Mouse (Mus musculus): ENCODE results near the gene Ift88. TPM values are rescaled to one million over a fixed set of nuclear protein-coding genes. Genes with fewer than 3 reads are reported as not detected.

The Ift88 gene
- polyA plus RNA-seq, 1 experiment: 22.8 TPM

DNA sequence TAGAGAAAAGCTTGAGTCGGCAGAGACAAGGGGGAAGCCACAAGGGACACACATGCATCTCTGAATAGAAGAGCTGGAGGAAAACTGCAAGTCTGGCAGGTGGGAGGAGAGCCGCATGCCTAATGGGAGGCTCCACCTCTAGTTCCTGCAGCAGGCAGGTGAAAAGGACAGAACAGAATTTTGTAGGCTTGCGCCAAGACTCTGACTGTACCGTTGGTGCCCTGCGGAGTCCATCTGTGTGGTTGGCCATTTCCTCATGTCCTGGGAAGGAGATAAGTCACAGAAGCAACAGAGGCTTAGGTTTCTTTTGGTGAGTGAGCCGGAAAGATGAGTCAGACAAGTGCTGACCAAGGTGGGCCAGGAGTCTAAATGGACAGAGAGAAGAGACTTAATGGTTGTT, 79.9 kb downstream of the Ift88 start:
- Histone ChIP-seq H3K4me1 (ENCODE audit: control insufficient read depth, insufficient read depth, low read length) (no peaks in the 10 kb centered on the region), H3K27ac (ENCODE audit: insufficient read depth, low read length) (no peak overlapping the region), H3K4me3 (ENCODE audit: insufficient read depth, low read length) (no peak overlapping the region)
- TF ChIP-seq CTCF (IDR thresholded peaks at IDR 0.05; ENCODE audit: borderline replicate concordance, insufficient read depth, low read length): no peak
- no peak for TF ChIP-seq POLR2A (IDR thresholded peaks at IDR 0.05; ENCODE audit: low read depth, low read length)

DNA sequence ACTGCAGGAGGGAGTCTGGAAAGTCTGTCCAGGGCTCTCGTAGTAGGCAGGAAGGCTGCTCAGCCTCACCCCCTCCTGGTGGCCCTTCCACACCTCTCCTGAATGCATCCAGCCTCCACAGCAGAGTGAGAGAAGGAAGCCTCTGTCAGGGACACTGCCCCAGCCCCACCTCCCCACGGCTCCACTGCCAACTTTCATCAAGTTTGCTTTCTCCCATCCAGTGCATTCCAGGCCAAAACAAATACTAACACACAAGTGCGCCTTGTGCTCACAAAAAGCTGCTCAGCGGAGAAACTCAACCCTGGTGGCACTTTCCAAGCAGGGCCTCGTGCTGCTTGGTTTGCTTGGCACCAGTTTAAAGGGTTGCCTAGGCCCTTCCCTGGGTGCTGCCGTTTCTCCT, 85.7 kb downstream of the Ift88 start:
- TF ChIP-seq CTCF (IDR thresholded peaks at IDR 0.05; ENCODE audit: borderline replicate concordance, insufficient read depth, low read length) (no peak), POLR2A (IDR thresholded peaks at IDR 0.05; ENCODE audit: low read depth, low read length) (no peak)
- H3K27ac ChIP-seq (ENCODE audit: insufficient read depth, low read length): no peak overlapping the region
- no peak overlapping the region for H3K4me3 ChIP-seq (ENCODE audit: insufficient read depth, low read length)
- no peaks in the 10 kb centered on the region for H3K4me1 ChIP-seq (ENCODE audit: control insufficient read depth, insufficient read depth, low read length)

DNA sequence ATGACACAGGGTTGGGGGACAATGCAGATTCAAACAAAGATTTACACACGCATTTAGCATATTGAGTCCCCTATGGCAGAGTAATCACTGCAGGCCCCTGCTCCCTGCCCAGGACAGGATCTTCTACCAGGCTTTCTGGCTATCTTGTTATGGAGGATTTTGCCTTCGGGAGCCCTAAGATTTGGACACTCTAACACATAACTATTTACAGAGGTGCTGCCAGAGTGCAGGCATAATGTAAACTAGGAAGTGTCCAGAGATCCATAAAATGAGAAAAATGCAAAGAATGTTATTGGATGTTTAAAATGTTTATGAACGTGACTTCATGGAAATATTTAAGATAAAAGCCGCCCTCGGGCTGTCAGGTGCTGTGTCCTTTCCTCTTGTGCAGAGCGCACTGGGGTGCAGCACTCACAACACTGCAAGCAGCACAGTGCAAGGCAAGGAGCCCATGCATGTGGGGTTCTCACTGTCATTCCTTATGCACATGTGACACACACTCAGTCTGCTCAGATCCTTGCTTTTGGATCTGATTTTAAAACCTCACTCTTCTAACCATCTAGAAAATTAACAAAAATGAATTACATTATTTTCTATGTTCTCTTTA, 91.4 kb downstream of the Ift88 start:
- Histone ChIP-seq H3K4me3 (ENCODE audit: insufficient read depth, low read length) (no peak overlapping the region), H3K27ac (ENCODE audit: insufficient read depth, low read length) (no peak overlapping the region), H3K4me1 (ENCODE audit: control insufficient read depth, insufficient read depth, low read length) (peaks cover 7% of the 10 kb centered on the region; the same call in 1 of the 2 replicates)
- TF ChIP-seq POLR2A (IDR thresholded peaks at IDR 0.05; ENCODE audit: low read depth, low read length) (no peak), CTCF (IDR thresholded peaks at IDR 0.05; ENCODE audit: borderline replicate concordance, insufficient read depth, low read length) (no peak)

DNA sequence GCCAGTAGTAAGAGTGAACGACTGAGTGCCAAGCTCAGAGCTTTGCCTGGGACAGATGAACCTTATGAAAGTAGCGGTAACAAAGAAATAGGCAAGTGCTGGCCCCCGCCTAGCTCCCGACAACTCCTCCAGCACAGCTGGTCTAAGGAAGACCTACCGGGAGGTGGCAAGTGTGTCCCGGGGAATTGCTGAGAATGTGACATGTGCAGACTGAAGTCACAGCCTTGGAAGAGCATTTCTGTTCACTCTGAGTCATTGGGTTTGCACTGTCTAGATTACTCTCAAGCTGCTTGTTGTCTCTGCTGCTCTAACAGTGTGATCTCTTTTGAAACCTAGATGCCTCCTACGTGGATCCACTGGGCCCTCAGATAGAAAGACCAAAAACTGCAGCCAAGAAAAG, 93.1 kb downstream of the Ift88 start:
- TF ChIP-seq CTCF (IDR thresholded peaks at IDR 0.05; ENCODE audit: borderline replicate concordance, insufficient read depth, low read length) (no peak), POLR2A (IDR thresholded peaks at IDR 0.05; ENCODE audit: low read depth, low read length) (no peak)
- Histone ChIP-seq H3K27ac (ENCODE audit: insufficient read depth, low read length) (no peak overlapping the region), H3K4me1 (ENCODE audit: control insufficient read depth, insufficient read depth, low read length) (peaks cover 7% of the 10 kb centered on the region; the same call in 1 of the 2 replicates), H3K4me3 (ENCODE audit: insufficient read depth, low read length) (no peak overlapping the region)

DNA sequence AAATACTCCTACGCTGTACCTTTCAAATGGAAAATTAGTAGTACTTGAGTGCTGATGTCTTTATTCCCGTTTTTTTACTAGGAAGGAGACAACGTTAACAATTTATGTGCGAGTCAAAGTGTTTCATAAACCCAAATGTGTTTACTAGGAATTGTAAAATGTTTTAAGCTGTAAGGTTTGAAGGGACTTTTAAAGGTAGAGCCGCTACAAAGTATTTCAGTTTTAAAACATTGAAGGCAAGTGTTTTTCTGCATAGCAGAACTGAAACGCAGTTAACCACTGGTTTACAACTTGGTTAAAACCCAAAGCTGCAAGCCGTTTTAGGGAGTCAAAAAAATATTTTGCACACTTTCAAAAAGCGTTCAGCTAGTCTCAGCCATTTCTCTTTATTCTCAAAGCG, 99.9 kb downstream of the Ift88 start:
- Histone ChIP-seq H3K4me3 (ENCODE audit: insufficient read depth, low read length) (no peak overlapping the region), H3K4me1 (ENCODE audit: control insufficient read depth, insufficient read depth, low read length) (no peaks in the 10 kb centered on the region), H3K27ac (ENCODE audit: insufficient read depth, low read length) (no peak overlapping the region)
- TF ChIP-seq POLR2A (IDR thresholded peaks at IDR 0.05; ENCODE audit: low read depth, low read length): no peak
- TF ChIP-seq CTCF (IDR thresholded peaks at IDR 0.05; ENCODE audit: borderline replicate concordance, insufficient read depth, low read length): no peak

DNA sequence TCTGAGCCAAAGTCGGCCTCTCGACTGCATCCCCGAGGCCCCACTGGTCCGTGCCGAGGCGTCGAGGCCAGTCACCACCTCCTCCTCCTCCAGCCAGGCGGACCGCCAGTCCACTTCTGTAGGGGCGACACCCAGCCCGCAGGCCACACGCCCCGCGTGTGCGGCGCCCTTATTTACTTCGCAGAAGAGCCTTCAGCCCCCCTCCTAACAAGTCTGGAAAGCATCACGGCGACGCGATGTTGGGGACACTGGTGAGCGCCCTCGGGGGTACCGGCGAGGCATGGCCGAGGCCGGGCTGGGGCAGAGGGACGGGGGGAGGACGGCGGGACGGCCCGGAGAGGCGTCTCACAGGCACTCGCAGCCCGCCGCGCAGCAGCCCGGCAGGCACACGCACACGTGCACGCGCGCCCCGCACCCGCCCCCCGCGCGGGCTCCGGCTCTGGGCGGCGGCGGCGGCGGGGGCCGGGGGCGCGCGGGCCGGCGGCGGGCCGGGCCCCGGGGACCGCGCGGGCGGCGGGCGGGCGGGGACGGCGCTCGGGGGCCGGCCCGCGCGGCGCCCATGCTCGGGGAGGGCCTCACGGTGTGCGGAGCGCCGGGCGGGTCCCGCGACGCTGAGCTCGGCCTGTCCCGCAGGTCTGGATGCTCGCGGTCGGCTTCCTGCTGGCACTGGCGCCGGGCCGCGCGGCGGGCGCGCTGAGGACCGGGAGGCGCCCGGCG, 101.0 kb downstream of the Ift88 start, which contains the start of gene Il17d:
Gene Il17d, plus strand, starts transcription at position 107 of the 717 bp plus-strand sequence.
- Histone ChIP-seq H3K4me1 (ENCODE audit: control insufficient read depth, insufficient read depth, low read length) (no peaks in the 10 kb centered on the region), H3K27ac (ENCODE audit: insufficient read depth, low read length) (no peak within 1 kb of the TSS), H3K4me3 (ENCODE audit: insufficient read depth, low read length) (peak within 1 kb of the TSS; percentile 57)
- TF ChIP-seq CTCF (IDR thresholded peaks at IDR 0.05; ENCODE audit: borderline replicate concordance, insufficient read depth, low read length) (no peak), POLR2A (IDR thresholded peaks at IDR 0.05; ENCODE audit: low read depth, low read length) (0 out of 2 replicates have a peak, but pooled peaks have one; percentile 17)

DNA sequence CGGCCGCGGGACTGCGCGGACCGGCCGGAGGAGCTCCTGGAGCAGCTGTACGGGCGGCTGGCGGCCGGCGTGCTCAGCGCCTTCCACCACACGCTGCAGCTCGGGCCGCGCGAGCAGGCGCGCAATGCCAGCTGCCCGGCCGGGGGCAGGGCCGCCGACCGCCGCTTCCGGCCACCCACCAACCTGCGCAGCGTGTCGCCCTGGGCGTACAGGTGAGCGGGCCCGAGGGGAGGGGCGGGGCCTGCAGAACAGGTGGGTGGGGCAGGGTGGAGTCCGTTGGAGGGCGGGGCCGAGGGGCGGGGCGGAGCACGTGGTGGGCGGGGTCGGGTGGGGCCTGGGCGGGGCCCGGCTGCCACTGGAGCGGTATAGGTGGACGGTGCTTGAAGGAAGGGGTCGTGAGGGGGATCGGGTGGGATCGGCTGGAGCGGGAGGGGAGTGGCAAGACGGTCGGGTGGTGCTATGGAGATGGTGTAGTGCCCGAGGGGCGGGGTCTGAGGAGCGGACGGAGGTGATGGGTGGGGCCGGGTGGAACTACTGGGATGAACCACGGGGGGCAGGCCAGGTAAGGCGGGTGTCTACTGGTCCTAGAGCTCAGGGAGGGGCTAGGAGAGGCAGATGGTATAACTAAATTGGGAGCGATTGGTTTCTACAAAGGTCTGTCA, 101.7 kb downstream of the Ift88 start:
- TF ChIP-seq POLR2A (IDR thresholded peaks at IDR 0.05; ENCODE audit: low read depth, low read length): no peak
- no peak for TF ChIP-seq CTCF (IDR thresholded peaks at IDR 0.05; ENCODE audit: borderline replicate concordance, insufficient read depth, low read length)
- Histone ChIP-seq H3K4me3 (ENCODE audit: insufficient read depth, low read length) (peak overlapping the region; percentile 57), H3K27ac (ENCODE audit: insufficient read depth, low read length) (no peak overlapping the region), H3K4me1 (ENCODE audit: control insufficient read depth, insufficient read depth, low read length) (no peaks in the 10 kb centered on the region)

DNA sequence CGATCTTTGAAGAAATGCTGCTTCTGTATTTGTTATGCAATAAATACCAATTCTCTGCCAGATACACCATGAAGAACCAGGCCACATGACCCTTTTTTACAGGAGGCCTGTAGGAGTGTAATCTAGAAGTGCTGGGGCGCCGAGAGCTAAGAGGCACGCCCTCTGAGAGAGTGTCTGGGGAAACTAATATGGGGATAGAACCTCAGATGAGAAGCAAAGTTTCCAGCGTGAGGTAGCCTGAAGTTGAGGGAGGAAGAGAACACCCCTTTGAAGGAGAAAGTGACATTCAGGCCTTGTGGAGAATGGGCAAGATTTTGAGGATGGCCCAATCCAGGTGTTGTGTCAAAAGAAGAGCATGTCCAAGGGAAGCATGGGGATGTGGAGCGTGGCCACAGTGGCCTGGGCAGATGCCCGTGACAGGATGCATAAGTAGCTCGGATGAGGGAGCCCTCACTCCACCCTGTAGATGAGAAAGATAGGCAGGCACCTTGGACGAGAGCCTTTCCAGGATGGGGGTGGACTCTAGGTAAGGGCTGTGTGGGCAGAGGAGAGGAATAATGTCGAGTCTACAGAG, 102.3 kb downstream of the Ift88 start:
- TF ChIP-seq CTCF (IDR thresholded peaks at IDR 0.05; ENCODE audit: borderline replicate concordance, insufficient read depth, low read length) (no peak), POLR2A (IDR thresholded peaks at IDR 0.05; ENCODE audit: low read depth, low read length) (no peak)
- H3K4me3 ChIP-seq (ENCODE audit: insufficient read depth, low read length): peak overlapping the region; percentile 47
- H3K4me1 ChIP-seq (ENCODE audit: control insufficient read depth, insufficient read depth, low read length): no peaks in the 10 kb centered on the region
- H3K27ac ChIP-seq (ENCODE audit: insufficient read depth, low read length): no peak overlapping the region

DNA sequence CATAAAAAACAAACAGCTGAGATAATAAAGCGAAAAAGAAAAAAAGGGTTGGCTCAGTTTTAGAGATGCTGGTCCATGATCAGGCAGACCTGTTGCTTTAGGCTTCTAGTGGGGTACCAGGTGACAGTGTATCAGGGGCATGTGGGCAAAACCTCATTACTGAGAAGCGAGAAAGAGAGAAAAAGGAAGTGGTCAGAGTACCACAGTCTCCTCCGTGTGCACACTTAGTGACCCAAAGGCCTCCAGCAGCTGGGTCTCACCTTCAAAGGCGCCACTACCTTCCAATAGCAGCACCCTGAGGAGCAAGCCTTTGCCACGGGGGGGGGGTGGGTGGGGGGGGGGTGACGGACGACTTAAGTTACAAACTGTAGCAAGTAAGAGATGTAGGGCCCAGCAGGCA, 103.3 kb downstream of the Ift88 start:
- no peak overlapping the region for H3K27ac ChIP-seq (ENCODE audit: insufficient read depth, low read length)
- no peaks in the 10 kb centered on the region for H3K4me1 ChIP-seq (ENCODE audit: control insufficient read depth, insufficient read depth, low read length)
- TF ChIP-seq POLR2A (IDR thresholded peaks at IDR 0.05; ENCODE audit: low read depth, low read length) (no peak), CTCF (IDR thresholded peaks at IDR 0.05; ENCODE audit: borderline replicate concordance, insufficient read depth, low read length) (no peak)
- H3K4me3 ChIP-seq (ENCODE audit: insufficient read depth, low read length): no peak overlapping the region

All from embryonic fibroblast, embryonic 13.5 days (primary cell).